Mouse (Mus musculus) limb, embryonic 14.5 days (tissue): ENCODE measurements around the gene Fads2. TPM values are rescaled to one million over a fixed set of nuclear protein-coding genes. Genes with fewer than 3 reads are reported as not detected.
A peak's percentile ranks its signal among the peaks of the same experiment; 100 is the strongest.

Experiments
- ATAC-seq: fragments of 200-750 bp; cut with Nextera tagmentation; 2 replicates; pipeline ENCODE4 v1.8.0; 2017; ENCODE audit warnings: low read depth, moderate number of reproducible peaks, moderate TSS enrichment; ENCODE audit not compliant: low FRiP score
- DNase-seq: peaks from one replicate; pipeline ENCODE4 v3.0.0-alpha.2; 2015; ENCODE audit warnings: low spot score
- H3K27ac ChIP-seq: fragments of 300-500 bp; sonication (generic); replicated peaks from 2 replicates; pipeline ENCODE4 v1.5.1; 2014; ENCODE audit warnings: low read depth, mild to moderate bottlenecking, low read length, moderate library complexity, mixed read lengths
- H3K27me3 ChIP-seq: fragments of 300-500 bp; sonication (generic); 2 replicates; pipeline ENCODE4 v1.6.1; 2014; ENCODE audit warnings: low read length, mixed read lengths; ENCODE audit not compliant: control insufficient read depth, insufficient read depth
- H3K36me3 ChIP-seq: fragments of 300-500 bp; sonication (generic); 2 replicates; pipeline ENCODE4 v1.6.1; 2014; ENCODE audit warnings: mild to moderate bottlenecking, low read length, moderate library complexity, mixed read lengths; ENCODE audit not compliant: control insufficient read depth, insufficient read depth
- H3K4me1 ChIP-seq: fragments of 300-500 bp; sonication (generic); 2 replicates; pipeline ENCODE4 v1.6.1; 2014; ENCODE audit warnings: antibody characterized with exemption, low read length, mixed read lengths; ENCODE audit not compliant: control insufficient read depth, insufficient read depth
- H3K4me2 ChIP-seq: fragments of 300-500 bp; sonication (generic); replicated peaks from 2 replicates; pipeline ENCODE4 v1.6.1; 2014; ENCODE audit warnings: low read depth, mild to moderate bottlenecking, low read length, moderate library complexity; ENCODE audit not compliant: severe bottlenecking
- H3K4me3 ChIP-seq: fragments of 300-500 bp; sonication (generic); replicated peaks from 2 replicates; pipeline ENCODE4 v1.5.1; 2014; ENCODE audit warnings: low read length
- H3K9ac ChIP-seq: fragments of 300-500 bp; sonication (generic); 2 replicates; pipeline ENCODE4 v1.6.1; 2014; ENCODE audit warnings: mild to moderate bottlenecking, low read depth, low read length, moderate library complexity; ENCODE audit not compliant: severe bottlenecking
- H3K9me3 ChIP-seq: fragments of 300-500 bp; sonication (generic); 2 replicates; pipeline ENCODE4 v1.6.1; 2016; ENCODE audit warnings: low read length; ENCODE audit not compliant: control insufficient read depth
- POLR2A ChIP-seq: fragments of 200-500 bp; IDR thresholded peaks from 2 replicates; pipeline ENCODE4 v1.8.0; 2012; ENCODE audit warnings: inconsistent platforms, mild to moderate bottlenecking, moderate library complexity, borderline replicate concordance; ENCODE audit not compliant: insufficient read depth, insufficient read length; ENCODE audit errors: extremely low read depth
- WGBS: fragments of 180-500 bp; shearing (Covaris S2); extraction: QIAGEN DNeasy Blood & Tissue Kit; methylation state at CpG from one replicate; pipeline ENCODE4 v1.1.7; 2014; 5-methylcytosine and 5-hydroxymethylcytosine counted together
- polyA plus RNA-seq, 2 experiments: library from polyadenylated mRNA; depleted of rRNA in 1 of 2; stranded (reverse) in 1 of 2; unstranded in 1 of 2; fragments of >200 nt; fragmentation: Nextera tagmentation in 1 of 2; extraction: Ambion mirVana in 1 of 2; gene quantifications; 2 replicates each; pipeline versions ENCODE4 v1.2.1 to v1.2.3; 2012 to 2014

Gene Fads2
- polyA plus RNA-seq, 2 experiments = 26.4 to 80.3 TPM

GRCm38 (mm10) chr19:10041388-10042148 lies 60.0 kb downstream of the Fads2 start, which contains the start of gene Fads3:
Gene Fads3 (plus strand): TSS chr19:10041569.
- ATAC-seq = peak; percentile 88

GRCm38 (mm10) chr19:10040866-10041387 lies 60.6 kb downstream of the Fads2 start:
- Histone ChIP-seq H3K4me2 (peak overlapping the region; percentile 96), H3K27me3 (no peaks in the 10 kb centered on the region), H3K9ac (peak overlapping the region; percentile 69), H3K9me3 (no peaks in the 10 kb centered on the region), H3K4me1 (peaks cover 23% of the 10 kb centered on the region), H3K36me3 (no peaks in the 10 kb centered on the region), H3K27ac (no peak overlapping the region), H3K4me3 (peak overlapping the region; percentile 73)
- DNase-seq (no peak), ATAC-seq (no peak)
- WGBS = 11% methylated on average over 15 of the region's 20 CpGs
- no peak for TF ChIP-seq POLR2A

More at GRCm38 (mm10) chr19:10041388-10042148, 60.0 kb downstream of the Fads2 start, which contains the start of gene Fads3:
- peak within 1 kb of the TSS; percentile 69 for H3K9ac ChIP-seq
- H3K9me3 ChIP-seq = no peaks in the 10 kb centered on the region
- peaks cover 23% of the 10 kb centered on the region for H3K4me1 ChIP-seq
- no peaks in the 10 kb centered on the region for H3K36me3 ChIP-seq
- WGBS = under 1% methylated on average over 33 of the region's 69 CpGs
- peak; percentile 81 for DNase-seq
- peak within 1 kb of the TSS; percentile 73 for H3K4me3 ChIP-seq
- H3K4me2 ChIP-seq = peak within 1 kb of the TSS; percentile 96
- 0 out of 2 replicates have a peak within 1 kb of the TSS, but pooled peaks have one; percentile 26 for H3K27ac ChIP-seq
- H3K27me3 ChIP-seq = no peaks in the 10 kb centered on the region
- 0 out of 2 replicates have a peak, but pooled peaks have one; percentile 10 for TF ChIP-seq POLR2A

GRCm38 (mm10) chr19:10039615-10040014 lies 61.9 kb downstream of the Fads2 start:
- no peak overlapping the region for H3K9ac ChIP-seq
- H3K27me3 ChIP-seq = no peaks in the 10 kb centered on the region
- H3K36me3 ChIP-seq = peaks cover 6% of the 10 kb centered on the region; the same call in 1 of the 2 replicates
- no peak overlapping the region for H3K4me2 ChIP-seq
- TF ChIP-seq POLR2A = no peak
- DNase-seq (no peak), ATAC-seq (no peak)
- no peak overlapping the region for H3K4me3 ChIP-seq
- peaks cover 23% of the 10 kb centered on the region for H3K4me1 ChIP-seq
- no peaks in the 10 kb centered on the region for H3K9me3 ChIP-seq
- WGBS = 80% methylated on average over 2 of the region's 2 CpGs
- H3K27ac ChIP-seq = no peak overlapping the region

- Histone ChIP-seq H3K4me1 (peaks cover 23% of the 10 kb centered on the region), H3K36me3 (peaks cover 9% of the 10 kb centered on the region; the same call in 1 of the 2 replicates), H3K4me3 (no peak overlapping the region), H3K9me3 (no peaks in the 10 kb centered on the region), H3K27ac (no peak overlapping the region), H3K9ac (no peak overlapping the region), H3K27me3 (no peaks in the 10 kb centered on the region), H3K4me2 (no peak overlapping the region)
- DNase-seq (peak; percentile 50), ATAC-seq (no peak)
- 7% methylated on average over 3 of the region's 3 CpGs for WGBS
- TF ChIP-seq POLR2A = no peak
Observed at GRCm38 (mm10) chr19:10038910-10039309, 62.6 kb downstream of the Fads2 start.

GRCm38 (mm10) chr19:10038364-10038763 lies 63.2 kb downstream of the Fads2 start:
- H3K27ac ChIP-seq = no peak overlapping the region
- H3K4me1 ChIP-seq = peaks cover 21% of the 10 kb centered on the region
- no peak overlapping the region for H3K4me3 ChIP-seq
- H3K4me2 ChIP-seq = no peak overlapping the region
- H3K36me3 ChIP-seq = peaks cover 9% of the 10 kb centered on the region; the same call in 1 of the 2 replicates
- H3K9ac ChIP-seq = no peak overlapping the region
- no peaks in the 10 kb centered on the region for H3K27me3 ChIP-seq
- TF ChIP-seq POLR2A = no peak
- 78% methylated on average over 3 of the region's 3 CpGs for WGBS
- no peaks in the 10 kb centered on the region for H3K9me3 ChIP-seq
- DNase-seq = no peak
- ATAC-seq = no peak
